Mouse (Mus musculus) heart, embryonic 14.5 days (tissue): ENCODE results near the gene Mgrn1. TPM values are rescaled to one million over a fixed set of nuclear protein-coding genes. Genes with fewer than 3 reads are reported as not detected.

Experiments
- ATAC-seq: fragments of 200-750 bp; cut with Nextera tagmentation; 2 replicates; pipeline ENCODE4 v1.8.0; 2017; ENCODE audit warnings: low read depth, moderate TSS enrichment; ENCODE audit not compliant: insufficient number of reproducible peaks, insufficient read depth, low FRiP score
- H3K27ac ChIP-seq, 2 experiments: fragments of 200-500 bp in 1 of 2; fragments of 300-500 bp in 1 of 2; sonication (generic) in 1 of 2; replicated peaks in 1 of 2; 2 replicates each; pipeline ENCODE4 v1.5.1; 2012 to 2014; ENCODE audit warnings: low read depth in 2 of 2, low read length in 2 of 2, control low read depth in 1 of 2, mild to moderate bottlenecking in 1 of 2, mixed read lengths in 1 of 2; ENCODE audit not compliant: control insufficient read depth in 1 of 2, insufficient read depth in 1 of 2
- H3K27me3 ChIP-seq: fragments of 300-500 bp; sonication (generic); 2 replicates; pipeline ENCODE4 v1.6.1; 2014; ENCODE audit warnings: mild to moderate bottlenecking, low read length, control low read depth; ENCODE audit not compliant: control insufficient read depth, insufficient read depth
- H3K36me3 ChIP-seq: fragments of 300-500 bp; sonication (generic); 2 replicates; pipeline ENCODE4 v1.6.1; 2014; ENCODE audit warnings: mild to moderate bottlenecking, control low read depth, low read length, mixed read lengths; ENCODE audit not compliant: control insufficient read depth, insufficient read depth
- H3K4me1 ChIP-seq, 2 experiments: fragments of 200-500 bp in 1 of 2; fragments of 300-500 bp in 1 of 2; sonication (generic) in 1 of 2; 2 replicates each; pipeline ENCODE4 v1.6.1; 2012 to 2014; ENCODE audit warnings: low read length in 2 of 2, control low read depth in 1 of 2, mixed read lengths in 1 of 2; ENCODE audit not compliant: control insufficient read depth in 2 of 2, insufficient read depth in 2 of 2
- H3K4me2 ChIP-seq: fragments of 300-500 bp; sonication (generic); 2 replicates; pipeline ENCODE4 v1.6.1; 2014; ENCODE audit warnings: mild to moderate bottlenecking, low read length
- H3K4me3 ChIP-seq, 2 experiments: fragments of 200-500 bp in 1 of 2; fragments of 300-500 bp in 1 of 2; sonication (generic) in 1 of 2; 2 replicates each; pipeline ENCODE4 v1.5.1; 2012 to 2014; ENCODE audit warnings: low read length in 2 of 2, mild to moderate bottlenecking in 2 of 2, control low read depth in 1 of 2, low read depth in 1 of 2, moderate library complexity in 1 of 2; ENCODE audit not compliant: control insufficient read depth in 1 of 2, insufficient read depth in 1 of 2
- H3K9ac ChIP-seq: fragments of 300-500 bp; sonication (generic); 2 replicates; pipeline ENCODE4 v1.6.1; 2014; ENCODE audit warnings: mild to moderate bottlenecking, low read length
- H3K9me3 ChIP-seq: fragments of 300-500 bp; sonication (generic); 2 replicates; pipeline ENCODE4 v1.6.1; 2016; ENCODE audit warnings: low read length, control low read depth; ENCODE audit not compliant: control insufficient read depth
- WGBS: fragments of 180-500 bp; shearing (Covaris S2); extraction: QIAGEN DNeasy Blood & Tissue Kit; methylation state at CpG from one replicate; pipeline ENCODE4 v1.1.7; 2014; 5-methylcytosine and 5-hydroxymethylcytosine counted together
- polyA plus RNA-seq: library from polyadenylated mRNA; unstranded; fragments of >200 nt; fragmentation: Nextera tagmentation; extraction: Ambion mirVana; gene quantifications from 2 replicates; pipeline ENCODE4 v1.2.1, GENCODE M21; 2014

The Mgrn1 gene
- polyA plus RNA-seq, 1 experiment from 2014 or later = 115 TPM

GRCm38 (mm10) chr16:4850938-4851628 is 35.0 kb upstream of the Mgrn1 start:
- WGBS = 62% methylated on average over 5 of the region's 5 CpGs

GRCm38 (mm10) chr16:4855046-4855650 is 30.9 kb upstream of the Mgrn1 start:
- no peak overlapping the region for H3K4me2 ChIP-seq
- 25% methylated on average over 5 of the region's 5 CpGs for WGBS
- no peak overlapping the region for H3K9ac ChIP-seq
- ATAC-seq = no peak
- no peaks in the 10 kb centered on the region for H3K27me3 ChIP-seq
- no peaks in the 10 kb centered on the region for H3K36me3 ChIP-seq
- H3K4me3 ChIP-seq = no peak overlapping the region
- H3K9me3 ChIP-seq = no peaks in the 10 kb centered on the region
- H3K4me1 ChIP-seq = peaks cover 2 to 3% of the 10 kb centered on the region in 2 experiments; a peak in 3 of 4 replicates
- no peak overlapping the region for H3K27ac ChIP-seq

More at GRCm38 (mm10) chr16:4850938-4851628, 35.0 kb upstream of the Mgrn1 start:
- no peak for ATAC-seq
- Histone ChIP-seq H3K4me2 (no peak overlapping the region), H3K9me3 (no peaks in the 10 kb centered on the region), H3K27me3 (no peaks in the 10 kb centered on the region), H3K4me1 (peaks cover 2 to 3% of the 10 kb centered on the region in 2 experiments; a peak in 3 of 4 replicates), H3K36me3 (no peaks in the 10 kb centered on the region), H3K9ac (no peak overlapping the region), H3K4me3 (no peak overlapping the region), H3K27ac (peak overlapping the region in 1 of 2 experiments; percentile 50; a peak in 2 of 4 replicates)

- WGBS = 53% methylated on average over 10 of the region's 10 CpGs
Measured at GRCm38 (mm10) chr16:4861392-4861791, 24.7 kb upstream of the Mgrn1 start.

GRCm38 (mm10) chr16:4862863-4863483 is 23.1 kb upstream of the Mgrn1 start:
- Histone ChIP-seq H3K4me2 (peak overlapping the region; percentile 16), H3K4me3 (no peak overlapping the region), H3K36me3 (no peaks in the 10 kb centered on the region), H3K27me3 (no peaks in the 10 kb centered on the region), H3K9ac (no peak overlapping the region; the same call in 1 of the 2 replicates), H3K9me3 (no peaks in the 10 kb centered on the region), H3K27ac (peak overlapping the region; percentile 18 to 46; a peak in 3 of 4 replicates), H3K4me1 (peaks cover 4 to 10% of the 10 kb centered on the region in 2 experiments)
- WGBS = 23% methylated on average over 9 of the region's 9 CpGs
- peak; percentile 84 for ATAC-seq

More at GRCm38 (mm10) chr16:4861392-4861791, 24.7 kb upstream of the Mgrn1 start:
- Histone ChIP-seq H3K36me3 (no peaks in the 10 kb centered on the region), H3K27me3 (no peaks in the 10 kb centered on the region), H3K9me3 (no peaks in the 10 kb centered on the region), H3K4me3 (no peak overlapping the region), H3K27ac (no peak overlapping the region), H3K4me2 (no peak overlapping the region), H3K4me1 (peaks cover 4 to 10% of the 10 kb centered on the region in 2 experiments), H3K9ac (no peak overlapping the region)
- ATAC-seq = no peak; the same call in 1 of the 2 replicates

DNA sequence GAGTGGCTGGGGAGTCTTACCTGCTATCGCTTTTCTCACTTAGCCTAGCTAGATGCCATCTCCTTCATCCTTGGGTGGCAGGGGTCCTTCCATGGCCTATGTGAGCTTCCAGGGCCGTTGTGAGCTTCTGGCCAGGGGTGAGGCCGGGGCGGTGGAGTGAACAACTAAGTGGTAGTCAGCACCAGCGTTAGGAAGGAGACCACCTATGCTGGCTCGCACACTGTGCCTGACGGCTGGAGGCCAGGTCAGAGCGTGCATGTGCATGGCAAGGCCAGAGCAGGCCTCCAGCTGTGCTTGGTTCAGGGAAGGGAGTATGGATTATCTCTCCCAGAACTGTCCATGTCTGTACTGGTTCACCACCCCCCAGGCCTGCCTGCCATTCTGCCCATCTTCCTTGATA is 22.3 kb upstream of the Mgrn1 start:
- Histone ChIP-seq H3K27ac (no peak overlapping the region), H3K4me3 (no peak overlapping the region), H3K9me3 (no peaks in the 10 kb centered on the region), H3K27me3 (no peaks in the 10 kb centered on the region), H3K9ac (no peak overlapping the region), H3K36me3 (no peaks in the 10 kb centered on the region), H3K4me2 (no peak overlapping the region), H3K4me1 (peaks cover 4 to 10% of the 10 kb centered on the region in 2 experiments)
- 63% methylated on average over 8 of the region's 8 CpGs for WGBS
- no peak for ATAC-seq

DNA sequence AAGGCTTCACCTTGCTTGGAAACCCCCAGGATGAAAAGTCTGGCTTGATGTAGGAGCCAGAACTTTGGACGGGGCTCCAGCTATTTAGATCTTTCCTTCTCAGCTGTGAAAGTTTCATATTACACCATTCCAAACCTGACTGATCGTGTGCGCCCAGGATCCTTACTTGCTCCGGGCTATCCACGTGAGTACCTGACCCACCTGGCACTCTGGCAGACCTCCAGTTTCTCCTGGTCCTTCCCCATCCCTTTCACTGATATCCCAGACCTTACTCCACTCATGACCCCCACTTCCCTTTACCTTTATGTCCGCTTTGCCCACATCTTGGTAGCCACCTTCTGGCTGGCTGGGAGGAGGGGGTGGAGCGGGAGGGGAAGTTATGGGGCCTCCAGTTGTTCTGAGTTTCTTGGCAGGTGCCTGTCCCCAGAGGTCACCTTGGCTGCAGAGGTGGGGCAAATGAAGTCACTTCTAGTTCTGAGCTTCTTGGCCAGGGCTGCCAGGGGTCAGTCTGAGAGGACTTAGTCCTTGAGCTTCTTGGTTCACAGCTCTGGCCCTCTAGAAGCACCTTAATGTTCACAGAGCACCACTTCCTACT is 19.9 kb upstream of the Mgrn1 start:
- ATAC-seq = no peak
- no peaks in the 10 kb centered on the region for H3K27me3 ChIP-seq
- 68% methylated on average over 7 of the region's 7 CpGs for WGBS

DNA sequence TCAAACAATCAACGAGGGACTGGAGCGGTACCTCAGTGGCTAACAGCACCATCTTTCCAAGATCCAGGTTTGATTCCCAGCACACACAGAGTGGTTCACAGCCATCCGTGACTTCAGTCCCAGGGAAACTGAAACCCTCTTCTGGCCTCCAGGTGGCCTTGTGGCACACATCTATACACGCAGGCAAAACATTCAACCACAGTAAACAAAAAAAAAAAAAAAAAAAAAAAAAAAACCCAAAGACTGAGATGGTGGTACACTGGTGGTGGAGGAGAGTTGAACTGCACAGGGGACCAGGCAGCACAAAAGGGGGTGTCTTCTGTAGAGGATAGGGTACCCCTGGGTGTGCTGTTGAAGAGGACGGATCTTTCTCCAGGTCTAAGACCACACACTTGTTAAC is 15.6 kb upstream of the Mgrn1 start:
- Histone ChIP-seq H3K27me3 (no peaks in the 10 kb centered on the region), H3K4me3 (no peak overlapping the region), H3K4me1 (peaks cover 5 to 10% of the 10 kb centered on the region in 2 experiments), H3K27ac (no peak overlapping the region), H3K9me3 (no peaks in the 10 kb centered on the region), H3K9ac (no peak overlapping the region), H3K4me2 (no peak overlapping the region), H3K36me3 (peaks cover 42% of the 10 kb centered on the region)
- 86% methylated on average over 5 of the region's 5 CpGs for WGBS
- no peak for ATAC-seq

More for the DNA sequence above, 19.9 kb upstream of the Mgrn1 start:
- no peak overlapping the region for H3K4me3 ChIP-seq
- no peak overlapping the region for H3K4me2 ChIP-seq
- H3K9ac ChIP-seq = no peak overlapping the region
- H3K36me3 ChIP-seq = peaks cover 17% of the 10 kb centered on the region
- H3K9me3 ChIP-seq = no peaks in the 10 kb centered on the region
- peaks cover 4 to 10% of the 10 kb centered on the region in 2 experiments for H3K4me1 ChIP-seq
- H3K27ac ChIP-seq = no peak overlapping the region
